In genomic region chr11:101059473-101059872, GRCm38 (mm10) we compare ENCODE assay signal across 10 mouse cellular contexts. TPM values are rescaled to one million over a fixed set of nuclear protein-coding genes. Genes with fewer than 3 reads are reported as not detected.
DNase-seq lines count a peak whose midpoint lies in the region; ATAC-seq lines count a peak whose summit lies in the region.
"Had no signal": no experiment of that assay in that cellular context is flagged by ENCODE, and none has a peak within 500 bp of the region (broad histone marks: within the 10 kb centered on the region; RNA-seq: fewer than 3 reads in every experiment).

No protein-coding gene starts in this region.

- intact Hi-C loops in heart, postnatal 36 days (cut with DNase I): loop anchor here (2.0 kb wide), 3 partner anchors 51 to 167 kb away; partner anchors contain the start of gene Atp6v0a1

- H3K27me3 ChIP-seq in heart, embryonic 14.5 days (ENCODE audit: control insufficient read depth, insufficient read depth, low read length): no peaks in the 10 kb centered on the region
- H3K27me3 ChIP-seq in midbrain, embryonic 14.5 days (ENCODE audit: control insufficient read depth, insufficient read depth, low read length): no peaks in the 10 kb centered on the region
- no peaks in the 10 kb centered on the region for H3K27me3 ChIP-seq in midbrain, embryonic 10.5 days (ENCODE audit: low read depth, poor library complexity, severe bottlenecking)
- H3K27me3 ChIP-seq in hindbrain, embryonic 13.5 days: no peaks in the 10 kb centered on the region
- no peaks in the 10 kb centered on the region for H3K27me3 ChIP-seq in stomach, embryonic 15.5 days (replicated peaks)

- H3K9me3 ChIP-seq in heart, embryonic 14.5 days (ENCODE audit: control insufficient read depth, low read length): no peaks in the 10 kb centered on the region
- H3K9me3 ChIP-seq in midbrain, embryonic 14.5 days (ENCODE audit: control insufficient read depth, low read length): no peaks in the 10 kb centered on the region
- no peaks in the 10 kb centered on the region for H3K9me3 ChIP-seq in midbrain, embryonic 10.5 days (replicated peaks)
- H3K9me3 ChIP-seq in hindbrain, embryonic 13.5 days: no peaks in the 10 kb centered on the region
- no peaks in the 10 kb centered on the region for H3K9me3 ChIP-seq in stomach, embryonic 15.5 days

- no peak overlapping the region for H3K4me3 ChIP-seq in heart, embryonic 14.5 days (ENCODE audit: control insufficient read depth in 1 of 2, insufficient read depth in 1 of 2, low read depth in 1 of 2, low read length in 2 of 2)
- H3K4me3 ChIP-seq in midbrain, embryonic 14.5 days (replicated peaks; ENCODE audit: low read depth, low read length): no peak overlapping the region
- H3K4me3 ChIP-seq in midbrain, embryonic 10.5 days: no peak overlapping the region
- no peak overlapping the region for H3K4me3 ChIP-seq in hindbrain, embryonic 13.5 days
- no peak overlapping the region for H3K4me3 ChIP-seq in stomach, embryonic 15.5 days (replicated peaks)

- no peak for ATAC-seq in heart, embryonic 14.5 days (ENCODE audit: insufficient number of reproducible peaks, insufficient read depth, low FRiP score, low read depth)
- no peak for ATAC-seq in midbrain, embryonic 14.5 days (ENCODE audit: low FRiP score, low TSS enrichment)
- no peak for ATAC-seq in hindbrain, embryonic 13.5 days (ENCODE audit: low FRiP score)
- ATAC-seq in stomach, embryonic 15.5 days (ENCODE audit: insufficient read depth, low FRiP score, low read depth): no peak

- H3K27ac ChIP-seq in heart, embryonic 14.5 days (replicated peaks in 1 of 2; ENCODE audit: control insufficient read depth in 1 of 2, insufficient read depth in 1 of 2, low read depth in 2 of 2, low read length in 2 of 2): peak overlapping the region; percentile 94 to 99
- 0 out of 2 replicates have a peak overlapping the region, but pooled peaks have one; percentile 13 for H3K27ac ChIP-seq in midbrain, embryonic 14.5 days (replicated peaks; ENCODE audit: low read depth, low read length)
- no peak overlapping the region; the same call in 1 of the 2 replicates for H3K27ac ChIP-seq in midbrain, embryonic 10.5 days (replicated peaks)
- peak overlapping the region; percentile 72; the same call in 1 of the 2 replicates for H3K27ac ChIP-seq in hindbrain, embryonic 13.5 days
- peak overlapping the region; percentile 94 for H3K27ac ChIP-seq in stomach, embryonic 15.5 days

- H3K36me3 ChIP-seq in heart, embryonic 14.5 days (ENCODE audit: control insufficient read depth, insufficient read depth, low read length): peaks cover 38% of the 10 kb centered on the region
- peaks cover 85% of the 10 kb centered on the region for H3K36me3 ChIP-seq in midbrain, embryonic 14.5 days (ENCODE audit: control insufficient read depth, insufficient read depth, low read length)
- peaks cover 90% of the 10 kb centered on the region for H3K36me3 ChIP-seq in midbrain, embryonic 10.5 days
- H3K36me3 ChIP-seq in hindbrain, embryonic 13.5 days: peaks cover 99% of the 10 kb centered on the region
- no peaks in the 10 kb centered on the region for H3K36me3 ChIP-seq in stomach, embryonic 15.5 days

- 77% methylated on average over 10 of the region's 10 CpGs for WGBS in heart, embryonic 14.5 days
- 69% methylated on average over 10 of the region's 10 CpGs for WGBS in midbrain, embryonic 14.5 days
- 81% methylated on average over 10 of the region's 10 CpGs for WGBS in midbrain, embryonic 10.5 days
- WGBS in hindbrain, embryonic 13.5 days: 67% methylated on average over 10 of the region's 10 CpGs
- 86% methylated on average over 10 of the region's 10 CpGs for WGBS in stomach, embryonic 15.5 days

- peak overlapping the region; percentile 58 for H3K9ac ChIP-seq in heart, embryonic 14.5 days (ENCODE audit: low read length)
- H3K9ac ChIP-seq in midbrain, embryonic 14.5 days (replicated peaks; ENCODE audit: low read length): no peak overlapping the region
- no peak overlapping the region; the same call in 1 of the 2 replicates for H3K9ac ChIP-seq in hindbrain, embryonic 13.5 days
- H3K9ac ChIP-seq in stomach, embryonic 15.5 days: no peak overlapping the region

- no peak for DNase-seq in heart, postnatal 36 days
- no peak for DNase-seq in midbrain, embryonic 14.5 days
- DNase-seq in midbrain, embryonic 10.5 days (ENCODE audit: low spot score): no peak
- no peak for DNase-seq in spleen, adult 12 weeks (ENCODE audit: low spot score)
- DNase-seq in frontal cortex, postnatal 25 days (ENCODE audit: low spot score in 2 of 2): no peak
- DNase-seq: thymus, adult 18-20 months had no signal

- no peak overlapping the region for H3K4me2 ChIP-seq in heart, embryonic 14.5 days (ENCODE audit: low read length)
- no peak overlapping the region for H3K4me2 ChIP-seq in midbrain, embryonic 14.5 days (ENCODE audit: low read length)
- H3K4me2 ChIP-seq in hindbrain, embryonic 13.5 days: no peak overlapping the region
- no peak overlapping the region for H3K4me2 ChIP-seq in stomach, embryonic 15.5 days

- H3K4me1 ChIP-seq in heart, embryonic 14.5 days (ENCODE audit: control insufficient read depth in 2 of 2, insufficient read depth in 2 of 2, low read length in 2 of 2): peaks cover 76 to 88% of the 10 kb centered on the region in 2 experiments
- H3K4me1 ChIP-seq in midbrain, embryonic 14.5 days (ENCODE audit: control insufficient read depth, insufficient read depth, low read length): no peaks in the 10 kb centered on the region
- H3K4me1 ChIP-seq in midbrain, embryonic 10.5 days: peaks cover 29% of the 10 kb centered on the region
- peaks cover 8% of the 10 kb centered on the region; the same call in 1 of the 2 replicates for H3K4me1 ChIP-seq in hindbrain, embryonic 13.5 days (replicated peaks)
- peaks cover 72% of the 10 kb centered on the region for H3K4me1 ChIP-seq in stomach, embryonic 15.5 days

RNA-seq across cellular contexts. Expression of gene Naglu, which starts 10.3 kb away (rescaled TPM):
- 12.5 and 13.0 TPM in 2 replicates for polyA plus RNA-seq in heart, embryonic 14.5 days (2014; fragmentation: Nextera tagmentation; extraction: Ambion mirVana)
- 10 to 100 TPM in 1 of 2 experiments, 1 to 10 TPM in 1; 9.1 to 10.1 TPM for total RNA-seq in heart, postnatal 36 days (2021)
- 9.5 and 9.8 TPM in 2 replicates for polyA plus RNA-seq in midbrain, embryonic 14.5 days (2014; fragmentation: Nextera tagmentation; extraction: Ambion mirVana)
- 10.0 and 11.6 TPM in 2 replicates for polyA plus RNA-seq in midbrain, embryonic 10.5 days (2016; fragmentation: Nextera tagmentation; extraction: Ambion mirVana)
- 10.7 and 11.3 TPM in 2 replicates for polyA plus RNA-seq in hindbrain, embryonic 13.5 days (2015; fragmentation: Nextera tagmentation; extraction: Ambion mirVana)
- 17.0 and 17.9 TPM in 2 replicates for polyA plus RNA-seq in stomach, embryonic 15.5 days (2015; fragmentation: Nextera tagmentation; extraction: Ambion mirVana)

RNA-seq across cellular contexts. Expression of gene Hsd17b1, which starts 18.7 kb away (rescaled TPM):
- polyA plus RNA-seq in heart, embryonic 14.5 days (2014; fragmentation: Nextera tagmentation; extraction: Ambion mirVana): 0.30 TPM in 1 of 2 replicates, not detected in the other
- under 1 TPM; 0.46 to 0.58 TPM for total RNA-seq in heart, postnatal 36 days (2021)
- 0.16 and 0.43 TPM in 2 replicates for polyA plus RNA-seq in midbrain, embryonic 14.5 days (2014; fragmentation: Nextera tagmentation; extraction: Ambion mirVana)
- 0.12 TPM in 1 of 2 replicates, not detected in the other for polyA plus RNA-seq in midbrain, embryonic 10.5 days (2016; fragmentation: Nextera tagmentation; extraction: Ambion mirVana)
- 0.49 TPM in 1 of 2 replicates, not detected in the other for polyA plus RNA-seq in hindbrain, embryonic 13.5 days (2015; fragmentation: Nextera tagmentation; extraction: Ambion mirVana)
- polyA plus RNA-seq in stomach, embryonic 15.5 days (2015; fragmentation: Nextera tagmentation; extraction: Ambion mirVana): 0.13 and 0.26 TPM in 2 replicates
- total RNA-seq: gastrocnemius, postnatal 36 days had no signal

RNA-seq across cellular contexts. Expression of gene Coasy, which starts 22.9 kb away (rescaled TPM):
- polyA plus RNA-seq in heart, embryonic 14.5 days (2014; fragmentation: Nextera tagmentation; extraction: Ambion mirVana): 27.4 and 31.4 TPM in 2 replicates
- total RNA-seq in heart, postnatal 36 days (2021): 10 to 100 TPM; 17.2 to 18.8 TPM
- polyA plus RNA-seq in midbrain, embryonic 14.5 days (2014; fragmentation: Nextera tagmentation; extraction: Ambion mirVana): 43.6 and 44.4 TPM in 2 replicates
- 57.5 TPM in 2 replicates for polyA plus RNA-seq in midbrain, embryonic 10.5 days (2016; fragmentation: Nextera tagmentation; extraction: Ambion mirVana)
- 41.9 and 44.1 TPM in 2 replicates for polyA plus RNA-seq in hindbrain, embryonic 13.5 days (2015; fragmentation: Nextera tagmentation; extraction: Ambion mirVana)
- 38.5 and 41.5 TPM in 2 replicates for polyA plus RNA-seq in stomach, embryonic 15.5 days (2015; fragmentation: Nextera tagmentation; extraction: Ambion mirVana)

RNA-seq across cellular contexts. Expression of gene Mlx, which starts 27.6 kb away (rescaled TPM):
- 32.4 and 35.7 TPM in 2 replicates for polyA plus RNA-seq in heart, embryonic 14.5 days (2014; fragmentation: Nextera tagmentation; extraction: Ambion mirVana)
- total RNA-seq in heart, postnatal 36 days (2021): 10 to 100 TPM; 18.8 to 23.1 TPM
- 92.9 and 100 TPM in 2 replicates for polyA plus RNA-seq in midbrain, embryonic 14.5 days (2014; fragmentation: Nextera tagmentation; extraction: Ambion mirVana)
- polyA plus RNA-seq in midbrain, embryonic 10.5 days (2016; fragmentation: Nextera tagmentation; extraction: Ambion mirVana): 42.7 and 49.1 TPM in 2 replicates
- polyA plus RNA-seq in hindbrain, embryonic 13.5 days (2015; fragmentation: Nextera tagmentation; extraction: Ambion mirVana): 88.1 and 91.0 TPM in 2 replicates
- polyA plus RNA-seq in stomach, embryonic 15.5 days (2015; fragmentation: Nextera tagmentation; extraction: Ambion mirVana): 50.7 and 54.5 TPM in 2 replicates

RNA-seq across cellular contexts. Expression of gene Psmc3ip, which starts 35.8 kb away (rescaled TPM):
- polyA plus RNA-seq in heart, embryonic 14.5 days (2014; fragmentation: Nextera tagmentation; extraction: Ambion mirVana): 22.8 and 22.9 TPM in 2 replicates
- total RNA-seq in heart, postnatal 36 days (2021): 1 to 10 TPM; 1.9 to 4.1 TPM
- 19.2 and 19.6 TPM in 2 replicates for polyA plus RNA-seq in midbrain, embryonic 14.5 days (2014; fragmentation: Nextera tagmentation; extraction: Ambion mirVana)
- 74.3 and 77.3 TPM in 2 replicates for polyA plus RNA-seq in midbrain, embryonic 10.5 days (2016; fragmentation: Nextera tagmentation; extraction: Ambion mirVana)
- polyA plus RNA-seq in hindbrain, embryonic 13.5 days (2015; fragmentation: Nextera tagmentation; extraction: Ambion mirVana): 23.4 and 26.3 TPM in 2 replicates
- polyA plus RNA-seq in stomach, embryonic 15.5 days (2015; fragmentation: Nextera tagmentation; extraction: Ambion mirVana): 26.9 and 27.6 TPM in 2 replicates
